Comparison of ENCODE assay signal across 8 mouse cellular contexts in the genomic region with DNA sequence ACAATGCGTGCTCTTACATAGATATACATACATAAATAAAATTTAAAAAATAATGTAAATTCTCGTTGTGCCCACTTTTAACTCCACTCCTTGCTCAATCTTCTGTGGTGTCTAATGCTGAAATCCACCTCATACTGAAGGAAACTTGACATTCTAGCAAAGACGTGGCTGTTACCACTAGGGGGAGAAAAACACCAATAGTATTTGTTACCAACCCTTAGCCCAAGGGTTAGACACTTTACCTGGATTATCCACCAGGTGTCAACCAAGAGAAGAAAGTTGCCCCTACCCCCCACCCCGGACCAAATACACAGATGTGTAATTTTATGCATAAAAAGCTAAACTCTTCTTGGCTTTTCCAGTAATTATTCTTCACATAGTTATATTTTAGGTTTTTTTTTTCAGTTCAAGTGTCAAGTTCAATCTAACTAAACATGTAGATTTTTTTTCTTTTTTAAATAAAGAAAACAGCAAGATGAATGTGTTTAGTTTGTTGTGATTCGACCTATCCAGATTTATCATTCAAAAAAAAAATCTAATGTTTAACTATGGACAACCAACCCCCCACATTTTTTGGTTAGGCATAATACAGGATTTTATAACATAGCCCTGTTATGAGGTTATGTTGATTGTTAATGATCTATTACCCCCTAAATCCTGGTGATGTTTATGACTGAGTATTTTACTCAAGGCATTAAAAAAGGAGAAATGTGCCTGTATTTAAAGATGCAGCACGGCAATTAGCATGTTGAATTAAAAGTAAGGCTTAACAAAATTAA. TPM values are rescaled to one million over a fixed set of nuclear protein-coding genes. Genes with fewer than 3 reads are reported as not detected.
A peak's percentile ranks its signal among the peaks of the same experiment; 100 is the strongest.
DNase-seq lines count a peak whose midpoint lies in the region; ATAC-seq and TF ChIP-seq lines count a peak whose summit lies in the region.

No protein-coding gene starts in this region.

- peaks cover 8% of the 10 kb centered on the region for H3K4me1 ChIP-seq in E14TG2a.4 (replicated peaks; ENCODE audit: low read depth, low read length)
- H3K4me1 ChIP-seq in liver, embryonic 14.5 days (replicated peaks; ENCODE audit: control insufficient read depth in 2 of 2, insufficient read depth in 2 of 2, low read length in 1 of 2), result peaks cover 3 to 6% of the 10 kb centered on the region in 2 experiments
- H3K4me1 ChIP-seq in neural tube, embryonic 11.5 days (ENCODE audit: control insufficient read depth, insufficient read depth, low read length), result peaks cover 2% of the 10 kb centered on the region; the same call in 1 of the 2 replicates

- DNase-seq in 3T3-L1 (ENCODE audit: low read depth, low spot score), result peak; percentile 93
- peak; percentile 90 for DNase-seq in cerebellum, adult 9-10 months
- DNase-seq in heart, adult 18-20 months, result peak; percentile 77 to 79
- DNase-seq in kidney, adult 9 months, result peak; percentile 90
- DNase-seq in liver, embryonic 14.5 days (ENCODE audit: low read depth in 3 of 3, low spot score in 3 of 3), result peak; percentile 71 to 78 (median 75)
- DNase-seq in neural tube, embryonic 11.5 days (ENCODE audit: low spot score), result peak; percentile 41
- DNase-seq in ovary, postnatal 36 days (ENCODE audit: low spot score), result no peak

- peak overlapping the region; percentile 75 for H3K27ac ChIP-seq in liver, embryonic 14.5 days
- H3K27ac ChIP-seq in neural tube, embryonic 11.5 days (ENCODE audit: low read depth, low read length), result peak overlapping the region; percentile 100; the same call in 1 of the 2 replicates

- TF ChIP-seq EP300 in liver, embryonic 14.5 days (IDR thresholded peaks at IDR 0.05; ENCODE audit: low read depth), result no peak

- H3K9me3 ChIP-seq in E14TG2a.4 (ENCODE audit: low read length), result peaks cover 2% of the 10 kb centered on the region; the same call in 1 of the 2 replicates
- no peaks in the 10 kb centered on the region for H3K9me3 ChIP-seq in liver, embryonic 14.5 days (ENCODE audit: control insufficient read depth, low read length)
- H3K9me3 ChIP-seq in neural tube, embryonic 11.5 days (ENCODE audit: control insufficient read depth, low read length), result no peaks in the 10 kb centered on the region

- H3K27me3 ChIP-seq in E14TG2a.4 (ENCODE audit: insufficient read depth, low read length), result no peaks in the 10 kb centered on the region
- H3K27me3 ChIP-seq in liver, embryonic 14.5 days (ENCODE audit: control insufficient read depth, insufficient read depth, low read length), result no peaks in the 10 kb centered on the region
- no peaks in the 10 kb centered on the region for H3K27me3 ChIP-seq in neural tube, embryonic 11.5 days (ENCODE audit: control insufficient read depth, insufficient read depth, low read length)

- H3K36me3 ChIP-seq in E14TG2a.4 (ENCODE audit: insufficient read depth, low read length), result no peaks in the 10 kb centered on the region
- H3K36me3 ChIP-seq in liver, embryonic 14.5 days (replicated peaks; ENCODE audit: control insufficient read depth, insufficient read depth, low read depth), result no peaks in the 10 kb centered on the region
- no peaks in the 10 kb centered on the region for H3K36me3 ChIP-seq in neural tube, embryonic 11.5 days (ENCODE audit: control insufficient read depth, insufficient read depth, low read length)

- no peak overlapping the region; the same call in 1 of the 2 replicates for H3K9ac ChIP-seq in liver, embryonic 14.5 days (replicated peaks)
- no peak overlapping the region; the same call in 1 of the 2 replicates for H3K9ac ChIP-seq in neural tube, embryonic 11.5 days (ENCODE audit: low read length)

- H3K4me2 ChIP-seq in liver, embryonic 14.5 days (ENCODE audit: low read depth), result peak overlapping the region; percentile 73
- peak overlapping the region; percentile 62; the same call in 1 of the 2 replicates for H3K4me2 ChIP-seq in neural tube, embryonic 11.5 days (ENCODE audit: low read depth)

- TF ChIP-seq CTCF in E14TG2a.4 (conservative IDR thresholded peaks at IDR 0.05; ENCODE audit: low read length), result peak; percentile 87
- TF ChIP-seq CTCF in liver, embryonic 14.5 days (IDR thresholded peaks at IDR 0.05; ENCODE audit: low read depth), result peak; percentile 86

- WGBS in liver, embryonic 14.5 days (ENCODE audit: insufficient replicate concordance), result 20% methylated on average over 6 of the region's 6 CpGs
- 23% methylated on average over 6 of the region's 6 CpGs for WGBS in neural tube, embryonic 11.5 days

- no peak for ATAC-seq in liver, embryonic 14.5 days (ENCODE audit: insufficient read depth)
- ATAC-seq in neural tube, embryonic 11.5 days (ENCODE audit: insufficient read depth, low FRiP score, low TSS enrichment), result no peak

- H3K4me3 ChIP-seq in E14TG2a.4 (replicated peaks; ENCODE audit: low read length), result peak overlapping the region; percentile 86
- H3K4me3 ChIP-seq in liver, embryonic 14.5 days (ENCODE audit: insufficient read depth in 1 of 2, low read depth in 2 of 2, low read length in 2 of 2), result peak overlapping the region in 1 of 2 experiments; percentile 89; a peak in 2 of 4 replicates
- no peak overlapping the region; the same call in 1 of the 2 replicates for H3K4me3 ChIP-seq in neural tube, embryonic 11.5 days (ENCODE audit: low read depth, low read length)

RNA-seq across cellular contexts. Expression of a gene that starts 1.3 kb away (rescaled TPM):
- 10 to 100 TPM; 27.0 to 38.7 TPM for total RNA-seq in heart, adult 18-20 months (2021)
- polyA plus RNA-seq in liver, embryonic 14.5 days (2012; rRNA removed), result 6.4 and 7.4 TPM in 2 replicates
- polyA plus RNA-seq in liver, embryonic 14.5 days (2014; fragmentation: Nextera tagmentation; extraction: Ambion mirVana), result 13.1 and 16.5 TPM in 2 replicates
- polyA plus RNA-seq in neural tube, embryonic 11.5 days (2014; fragmentation: Nextera tagmentation; extraction: Ambion mirVana), result 60.3 and 61.7 TPM in 2 replicates
